Mouse (Mus musculus): ENCODE measurements around the gene Xlr5a. TPM values are rescaled to one million over a fixed set of nuclear protein-coding genes. Genes with fewer than 3 reads are reported as not detected.
A peak's percentile ranks its signal among the peaks of the same experiment; 100 is the strongest.
"Not testable (repeated sequence)": the region's sequence is repeated elsewhere in the genome, so short reads cannot be mapped to it uniquely, and the experiment has no call there.

The Xlr5a gene
- polyA plus RNA-seq, 1 experiment from 2014 or later = not detected

DNA sequence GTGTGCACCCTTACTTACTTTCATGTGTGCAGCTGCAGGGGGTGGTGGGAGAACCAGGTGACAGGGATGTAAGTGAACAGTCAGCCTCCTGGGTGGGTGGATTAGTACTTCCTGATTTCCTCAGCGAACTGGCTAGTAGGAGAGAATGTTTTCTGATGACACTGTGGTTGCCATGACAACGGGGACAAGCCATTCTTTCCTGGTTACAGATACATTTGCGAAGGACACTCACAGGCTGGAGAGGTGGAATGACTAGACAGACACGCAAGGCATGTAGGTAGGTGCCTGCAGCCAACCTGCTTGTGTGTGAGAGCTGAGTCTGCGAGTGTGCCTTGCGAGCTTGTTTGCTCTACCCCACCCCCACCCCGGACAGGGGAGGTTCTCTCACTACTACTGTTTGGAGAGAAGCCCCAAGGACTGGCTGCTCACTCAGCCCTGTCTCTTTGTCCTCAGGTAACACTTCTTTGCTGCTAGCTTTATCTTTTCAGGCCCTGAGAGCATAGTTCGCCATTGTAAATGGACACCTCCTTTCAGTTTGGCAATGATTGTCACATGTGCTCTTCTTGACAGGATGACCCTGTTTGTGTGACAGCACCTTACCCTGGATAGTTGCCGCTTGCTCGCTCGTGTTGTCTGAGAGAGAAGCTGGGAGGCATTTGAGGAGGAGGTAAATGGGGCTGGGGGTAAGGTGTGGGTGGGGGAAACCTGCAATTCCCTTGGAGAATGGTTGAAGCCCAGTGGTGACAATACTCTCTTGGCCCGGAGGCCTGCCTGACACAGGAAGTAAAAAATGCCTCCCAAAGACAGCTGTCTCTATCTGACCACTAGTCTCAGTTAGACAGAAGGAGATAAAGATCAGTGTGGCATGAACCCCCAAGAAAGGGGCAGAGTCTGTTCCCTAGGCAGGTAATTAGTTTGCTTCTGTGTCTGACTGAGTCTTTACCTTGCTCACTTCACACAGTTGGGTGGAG, 169.6 kb downstream of the Xlr5a start:
- H3K27me3 ChIP-seq (replicated peaks); H3K27ac ChIP-seq (replicated peaks); H3K36me3 ChIP-seq; H3K4me3 ChIP-seq (replicated peaks); H3K4me2 ChIP-seq; H3K9me3 ChIP-seq (replicated peaks); H3K4me1 ChIP-seq; H3K9ac ChIP-seq (replicated peaks): not testable (repeated sequence)
- ATAC-seq (ENCODE audit: low FRiP score) = peak; percentile 76
- no CpG with 5 or more reads among the region's 12 CpGs for WGBS

GRCm38 (mm10) chrX:73116747-73117146, 176.0 kb downstream of the Xlr5a start, which contains the start of gene Gm14685:
TSS of gene Gm14685 (plus strand) at chrX:73117047.
- no CpG with 5 or more reads among the region's 7 CpGs for WGBS

GRCm38 (mm10) chrX:73096941-73097508, 195.8 kb downstream of the Xlr5a start, which contains the start of gene Xlr3a:
TSS of gene Xlr3a (minus strand) at chrX:73097095.
- not testable (repeated sequence) for H3K36me3 ChIP-seq; H3K4me1 ChIP-seq; ATAC-seq (ENCODE audit: low FRiP score); H3K27me3 ChIP-seq (replicated peaks); H3K9me3 ChIP-seq (replicated peaks); H3K9ac ChIP-seq (replicated peaks); H3K4me2 ChIP-seq; H3K27ac ChIP-seq (replicated peaks); H3K4me3 ChIP-seq (replicated peaks)
- WGBS = 66% methylated on average over 13 of the region's 13 CpGs

More at GRCm38 (mm10) chrX:73116747-73117146, 176.0 kb downstream of the Xlr5a start, which contains the start of gene Gm14685:
- H3K4me2 ChIP-seq; H3K4me3 ChIP-seq (replicated peaks); H3K9ac ChIP-seq (replicated peaks); H3K4me1 ChIP-seq; ATAC-seq (ENCODE audit: low FRiP score); H3K27ac ChIP-seq (replicated peaks); H3K9me3 ChIP-seq (replicated peaks); H3K27me3 ChIP-seq (replicated peaks); H3K36me3 ChIP-seq: not testable (repeated sequence)

DNA sequence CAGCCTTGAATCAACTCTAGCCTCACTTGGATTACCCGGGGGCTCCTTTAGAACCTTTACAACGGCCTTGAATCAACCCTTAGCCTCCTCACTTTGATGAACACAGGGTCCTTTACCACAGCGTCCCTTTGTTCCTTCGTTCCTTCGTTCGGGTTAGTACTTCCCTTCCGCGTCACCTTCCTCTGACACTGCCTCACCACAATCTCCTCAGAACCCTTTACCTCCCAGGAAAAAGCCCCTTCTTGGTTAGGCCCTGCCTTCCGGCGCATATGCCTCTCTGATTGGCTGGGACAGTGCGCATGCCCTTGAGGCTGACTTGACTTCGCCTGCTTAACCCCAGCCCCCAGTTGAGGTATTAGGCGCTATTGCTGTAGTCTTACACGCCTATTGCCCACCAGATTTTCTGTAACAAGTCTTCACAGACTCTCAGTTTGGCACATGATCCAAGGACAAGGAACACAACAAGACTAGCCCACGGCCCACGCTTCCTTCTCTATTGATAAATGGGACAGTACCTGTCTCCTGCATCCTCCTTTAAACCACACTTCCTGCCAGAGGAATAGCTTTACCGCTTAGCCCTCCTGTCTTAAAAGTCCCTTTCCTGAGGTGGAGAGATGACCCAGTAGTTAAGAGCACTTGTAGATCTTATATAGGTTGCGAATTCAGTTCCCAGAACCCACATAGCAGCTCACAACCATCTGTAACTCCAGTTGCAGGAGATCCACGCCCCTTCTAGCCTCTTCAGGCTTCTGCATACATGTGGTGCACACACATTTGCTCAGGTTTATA, 210.3 kb downstream of the Xlr5a start, which contains the start of gene Xlr4a:
Gene Xlr4a, minus strand, starts transcription at position 212 of the 789 bp plus-strand sequence.
- not testable (repeated sequence) for H3K27me3 ChIP-seq (replicated peaks); H3K9me3 ChIP-seq (replicated peaks); H3K27ac ChIP-seq (replicated peaks); ATAC-seq (ENCODE audit: low FRiP score); H3K9ac ChIP-seq (replicated peaks); H3K36me3 ChIP-seq; H3K4me1 ChIP-seq; H3K4me2 ChIP-seq; H3K4me3 ChIP-seq (replicated peaks)
- 86% methylated on average over 18 of the region's 19 CpGs for WGBS

GRCm38 (mm10) chrX:73066765-73067312, 225.9 kb downstream of the Xlr5a start:
- not testable (repeated sequence) for H3K4me3 ChIP-seq (replicated peaks); H3K27ac ChIP-seq (replicated peaks); H3K9me3 ChIP-seq (replicated peaks); H3K4me2 ChIP-seq; H3K9ac ChIP-seq (replicated peaks); H3K36me3 ChIP-seq; H3K27me3 ChIP-seq (replicated peaks); ATAC-seq (ENCODE audit: low FRiP score)
- H3K4me1 ChIP-seq = 0 out of 2 replicates have a peak, but pooled peaks cover 10% of the 10 kb centered on the region
- WGBS = no CpG with 5 or more reads among the region's 5 CpGs

- Histone ChIP-seq H3K9ac (replicated peaks) (peak within 1 kb of the TSS; percentile 45), H3K4me3 (replicated peaks) (peak within 1 kb of the TSS; percentile 43), H3K27ac (replicated peaks) (peak within 1 kb of the TSS; percentile 24; the same call in 1 of the 2 replicates), H3K9me3 (replicated peaks) (no peaks in the 10 kb centered on the region), H3K27me3 (replicated peaks) (no peaks in the 10 kb centered on the region), H3K4me1 (0 out of 2 replicates have a peak, but pooled peaks cover 10% of the 10 kb centered on the region), H3K4me2 (peak within 1 kb of the TSS; percentile 65), H3K36me3 (no peaks in the 10 kb centered on the region)
- 33% methylated on average over 7 of the region's 7 CpGs for WGBS
- ATAC-seq (ENCODE audit: low FRiP score) = peak; percentile 72
Observed at GRCm38 (mm10) chrX:73064415-73064793, 228.4 kb downstream of the Xlr5a start, which contains the start of gene Pnma3. TSS of gene Pnma3 (plus strand) at chrX:73064787.

GRCm38 (mm10) chrX:73063512-73064414, 229.0 kb downstream of the Xlr5a start:
- WGBS = 29% methylated on average over 24 of the region's 24 CpGs
- Histone ChIP-seq H3K4me1 (0 out of 2 replicates have a peak, but pooled peaks cover 10% of the 10 kb centered on the region), H3K9me3 (replicated peaks) (no peaks in the 10 kb centered on the region), H3K9ac (replicated peaks) (peak overlapping the region; percentile 45), H3K27ac (replicated peaks) (peak overlapping the region; percentile 24; the same call in 1 of the 2 replicates), H3K4me3 (replicated peaks) (peak overlapping the region; percentile 43), H3K4me2 (peak overlapping the region; percentile 65), H3K36me3 (no peaks in the 10 kb centered on the region), H3K27me3 (replicated peaks) (no peaks in the 10 kb centered on the region)
- ATAC-seq (ENCODE audit: low FRiP score) = peak; percentile 95

DNA sequence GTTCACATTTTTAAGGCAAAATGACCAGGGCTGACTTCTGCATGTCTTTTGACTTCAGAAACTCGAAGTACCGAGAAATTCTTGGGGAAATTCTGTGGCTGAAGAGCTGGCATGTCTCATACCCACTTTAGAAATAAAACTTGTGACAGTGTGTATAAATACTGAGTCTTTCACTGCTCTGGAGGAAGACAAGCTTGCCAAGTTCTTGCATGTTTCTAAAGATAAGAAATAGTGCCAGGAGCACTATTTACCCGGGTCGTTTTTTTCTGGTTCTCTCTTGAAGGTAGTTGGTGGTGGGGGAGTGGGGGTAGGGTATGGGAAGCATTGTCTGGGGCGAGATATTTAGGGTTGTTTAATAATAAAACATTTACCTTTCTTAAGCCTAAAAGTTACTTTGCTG, 230.5 kb downstream of the Xlr5a start:
- WGBS = 52% methylated on average over 5 of the region's 5 CpGs
- Histone ChIP-seq H3K27me3 (replicated peaks) (no peaks in the 10 kb centered on the region), H3K9me3 (replicated peaks) (no peaks in the 10 kb centered on the region), H3K4me2 (no peak overlapping the region), H3K36me3 (no peaks in the 10 kb centered on the region), H3K9ac (replicated peaks) (no peak overlapping the region), H3K4me1 (0 out of 2 replicates have a peak, but pooled peaks cover 10% of the 10 kb centered on the region), H3K27ac (replicated peaks) (no peak overlapping the region), H3K4me3 (replicated peaks) (no peak overlapping the region)
- no peak for ATAC-seq (ENCODE audit: low FRiP score)

GRCm38 (mm10) chrX:73061528-73061927, 231.2 kb downstream of the Xlr5a start:
- Histone ChIP-seq H3K4me3 (replicated peaks) (no peak overlapping the region), H3K27me3 (replicated peaks) (no peaks in the 10 kb centered on the region), H3K9ac (replicated peaks) (no peak overlapping the region), H3K36me3 (no peaks in the 10 kb centered on the region), H3K27ac (replicated peaks) (no peak overlapping the region), H3K9me3 (replicated peaks) (no peaks in the 10 kb centered on the region), H3K4me2 (no peak overlapping the region), H3K4me1 (0 out of 2 replicates have a peak, but pooled peaks cover 10% of the 10 kb centered on the region)
- 72% methylated on average over 1 of the region's 1 CpGs for WGBS
- no peak for ATAC-seq (ENCODE audit: low FRiP score)

Measured in neural tube, embryonic 15.5 days (tissue).